Mouse (Mus musculus): Measurements from ENCODE around the gene Prss36.

DNA sequence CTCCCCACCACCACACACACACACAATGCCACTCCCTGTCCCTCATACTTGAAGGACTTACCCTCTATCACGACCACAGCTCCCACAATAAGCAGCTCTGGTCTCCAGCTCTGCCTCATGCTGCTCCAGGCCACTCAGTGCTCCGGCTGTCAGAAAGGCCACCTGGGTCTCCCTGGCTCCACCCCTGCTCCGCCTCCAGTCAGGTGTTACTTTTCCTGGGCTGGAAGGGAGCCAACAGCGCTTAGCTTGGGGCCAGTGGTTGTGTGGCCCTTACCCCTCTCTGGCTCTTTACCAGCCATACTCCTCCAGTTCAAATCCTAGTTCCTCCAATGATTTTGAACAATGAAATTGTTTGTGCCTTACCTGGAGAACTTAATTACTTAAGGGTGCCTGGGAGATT lies 55.7 kb downstream of the Prss36 start, which contains the start of gene Prss53:
- TF ChIP-seq GATA1 (IDR thresholded peaks at IDR 0.05; ENCODE audit: low read length) (no peak), TAL1 (IDR thresholded peaks at IDR 0.05; ENCODE audit: low read length) (no peak)

Measured in erythroblast, embryonic 14.5 days (primary cell).